Mouse (Mus musculus) heart, adult 2 months (tissue): ENCODE measurements at regions not wholly inside any gene's neighbourhood (a gene's known extent, or its start where the extent isn't known, plus 50 kb on each side); places are given as distances from the start of the nearest gene placed in this dataset.
A peak's percentile ranks its signal among the peaks of the same experiment; 100 is the strongest.

Experiments
- DNase-seq, 2 experiments: peaks; one replicate each; pipeline ENCODE4 v3.0.0; 2021
- H3K27ac ChIP-seq: fragments of 200-600 bp; 2 replicates; pipeline ENCODE4 v1.8.1; 2022
- H3K27me3 ChIP-seq: fragments of 200-500 bp; 2 replicates; pipeline ENCODE4 v1.6.1; 2012; ENCODE audit warnings: mild to moderate bottlenecking, low read length, inconsistent platforms, mixed read lengths; ENCODE audit not compliant: control insufficient read depth, insufficient read depth
- H3K36me3 ChIP-seq: fragments of 200-500 bp; 2 replicates; pipeline ENCODE4 v1.6.1; 2012; ENCODE audit warnings: low read length, inconsistent platforms; ENCODE audit not compliant: control insufficient read depth, insufficient read depth
- H3K4me1 ChIP-seq: fragments of 200-500 bp; 2 replicates; pipeline ENCODE4 v1.6.1; 2011; ENCODE audit warnings: low read length; ENCODE audit not compliant: control insufficient read depth, insufficient read depth
- H3K4me3 ChIP-seq: fragments of 200-600 bp; 2 replicates; pipeline ENCODE4 v1.8.1; 2022
- H3K79me2 ChIP-seq: fragments of 200-500 bp; replicated peaks from 2 replicates; pipeline ENCODE4 v1.6.1; 2012; ENCODE audit warnings: mild to moderate bottlenecking, inconsistent platforms, low read length, moderate library complexity, mixed read lengths; ENCODE audit not compliant: control insufficient read depth, insufficient read depth
- H3K9ac ChIP-seq: fragments of 200-500 bp; 2 replicates; pipeline ENCODE4 v1.6.1; 2012; ENCODE audit warnings: low read depth, mild to moderate bottlenecking, control low read depth, inconsistent platforms, low read length, mixed read lengths
- CTCF ChIP-seq: fragments of 200-600 bp; IDR thresholded peaks from 2 replicates; pipeline ENCODE4 v1.8.1; 2022; ENCODE audit warnings: antibody characterized with exemption, mild to moderate bottlenecking, moderate library complexity
- EP300 ChIP-seq: fragments of 200-500 bp; IDR thresholded peaks from 2 replicates; pipeline ENCODE4 v1.6.1; 2011; ENCODE audit warnings: low read depth, low read length, control low read depth; ENCODE audit not compliant: insufficient read depth
- POLR2A ChIP-seq: fragments of 200-500 bp; IDR thresholded peaks from 2 replicates; pipeline ENCODE4 v1.6.1; 2011; ENCODE audit warnings: mild to moderate bottlenecking, low read depth, low read length, control low read depth; ENCODE audit not compliant: insufficient read depth
- WGBS: fragments of 180-500 bp; shearing (Covaris S2); methylation state at CpG from one replicate; pipeline ENCODE4 v1.1.7; 2018; 5-methylcytosine and 5-hydroxymethylcytosine counted together
- intact Hi-C: fragments of 180-260 bp; cut with DNase I; formaldehyde crosslinking; loops from one replicate; pipeline ENCODE4 v1.15.1; 2025

DNA sequence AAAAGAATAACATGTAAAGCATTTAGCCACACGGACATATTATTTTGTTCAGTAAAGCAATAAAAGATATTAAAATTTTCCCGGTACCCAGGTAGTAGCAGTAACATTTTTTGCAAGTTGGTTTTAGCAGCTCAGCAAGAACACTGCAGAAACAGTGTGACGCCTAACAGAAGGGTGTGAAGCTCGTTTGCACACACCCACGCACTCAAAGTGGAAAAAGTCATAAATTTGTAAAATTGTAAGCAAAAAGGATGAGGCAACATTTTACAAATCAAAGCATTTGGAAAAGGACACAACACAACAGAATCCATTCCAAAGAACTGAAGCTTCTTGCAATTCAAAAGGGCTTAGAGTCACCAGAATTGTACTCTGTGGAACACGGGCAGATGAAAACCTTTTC is 1053.6 kb upstream of the Celf2 start:
- H3K36me3 ChIP-seq = no peaks in the 10 kb centered on the region
- no peak overlapping the region for H3K4me3 ChIP-seq
- no peak overlapping the region for H3K27ac ChIP-seq
- H3K79me2 ChIP-seq = no peaks in the 10 kb centered on the region
- DNase-seq = no peak
- intact Hi-C loops = no loop called here
- H3K27me3 ChIP-seq = no peaks in the 10 kb centered on the region
- 65% methylated on average over 6 of the region's 6 CpGs for WGBS
- no peak for TF ChIP-seq POLR2A
- TF ChIP-seq CTCF = no peak
- TF ChIP-seq EP300 = no peak
- no peak overlapping the region for H3K9ac ChIP-seq
- no peaks in the 10 kb centered on the region for H3K4me1 ChIP-seq

DNA sequence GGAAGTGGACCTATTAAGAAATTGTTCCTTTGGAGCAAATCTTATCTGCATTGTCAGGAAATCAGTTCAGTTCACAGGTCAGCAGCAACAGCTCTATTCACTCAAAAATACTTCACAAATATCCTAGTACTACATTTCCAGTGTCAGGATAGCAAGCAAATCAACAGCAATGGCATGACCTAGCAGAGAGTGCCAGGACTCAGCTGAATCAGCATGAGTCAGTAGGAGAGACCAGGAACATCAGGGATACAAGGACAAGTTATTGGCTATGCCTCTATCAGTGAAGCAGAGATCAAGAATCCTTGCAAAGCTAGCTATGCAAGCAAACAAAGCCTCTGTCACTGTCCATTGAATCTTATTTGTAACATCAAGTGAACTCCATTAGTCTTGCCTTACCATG is 1036.8 kb upstream of the Celf2 start:
- no peaks in the 10 kb centered on the region for H3K36me3 ChIP-seq
- intact Hi-C loops = no loop called here
- no peak for TF ChIP-seq CTCF

DNA sequence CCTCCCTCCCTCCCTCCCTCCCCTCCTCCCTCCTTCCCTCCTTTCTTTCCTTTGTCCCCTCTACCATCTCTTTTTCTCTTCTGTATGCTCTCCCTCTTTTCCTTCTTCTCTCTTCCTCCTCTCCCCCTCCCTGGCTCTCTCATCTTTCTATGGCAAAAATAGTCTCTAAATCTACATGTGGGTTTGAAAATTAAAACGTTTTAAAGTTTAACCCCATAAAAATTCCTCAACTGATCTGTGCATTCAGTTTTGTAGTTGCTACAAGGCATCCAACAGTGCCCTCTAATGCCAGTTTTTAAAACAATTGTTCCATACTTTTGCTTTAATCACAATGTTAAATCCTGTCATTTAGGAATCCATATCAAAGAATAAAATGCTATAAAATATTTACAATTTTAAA is 1027.5 kb upstream of the Celf2 start:
- intact Hi-C loops = no loop called here
- no peaks in the 10 kb centered on the region for H3K4me1 ChIP-seq
- DNase-seq = no peak
- WGBS = 14% methylated on average over 1 of the region's 1 CpGs
- H3K9ac ChIP-seq = no peak overlapping the region
- H3K27ac ChIP-seq = no peak overlapping the region
- no peaks in the 10 kb centered on the region for H3K36me3 ChIP-seq
- no peak overlapping the region for H3K4me3 ChIP-seq
- H3K79me2 ChIP-seq = no peaks in the 10 kb centered on the region
- no peaks in the 10 kb centered on the region for H3K27me3 ChIP-seq
- TF ChIP-seq POLR2A = no peak
- 0 out of 2 replicates have a peak, but pooled peaks have one; percentile 22 for TF ChIP-seq CTCF

More for the DNA sequence above, 1036.8 kb upstream of the Celf2 start:
- Histone ChIP-seq H3K4me1 (no peaks in the 10 kb centered on the region), H3K79me2 (no peaks in the 10 kb centered on the region), H3K4me3 (no peak overlapping the region), H3K9ac (no peak overlapping the region), H3K27me3 (no peaks in the 10 kb centered on the region), H3K27ac (no peak overlapping the region)
- no peak for DNase-seq

DNA sequence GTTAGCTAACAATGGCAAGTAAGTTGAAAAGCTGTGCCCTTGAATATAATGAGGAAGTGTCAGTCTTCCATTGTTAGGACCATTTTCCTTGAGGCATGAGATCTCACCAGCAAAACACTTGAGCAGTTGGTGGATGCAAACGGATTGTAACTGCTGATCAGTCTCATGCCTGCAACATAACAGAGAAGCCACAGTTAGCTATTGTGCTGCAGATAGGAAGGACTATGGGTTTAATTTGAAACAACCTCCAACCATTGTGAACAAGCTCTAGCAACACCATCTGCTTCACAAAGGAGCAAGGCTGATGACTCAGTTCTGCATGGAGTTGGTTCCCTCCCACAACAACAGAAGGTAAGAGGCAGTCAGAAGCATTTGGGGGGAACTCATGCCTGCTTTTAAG is 989.1 kb upstream of the Celf2 start:
- no peak overlapping the region for H3K27ac ChIP-seq
- TF ChIP-seq CTCF (no peak), POLR2A (no peak), EP300 (no peak)

DNA sequence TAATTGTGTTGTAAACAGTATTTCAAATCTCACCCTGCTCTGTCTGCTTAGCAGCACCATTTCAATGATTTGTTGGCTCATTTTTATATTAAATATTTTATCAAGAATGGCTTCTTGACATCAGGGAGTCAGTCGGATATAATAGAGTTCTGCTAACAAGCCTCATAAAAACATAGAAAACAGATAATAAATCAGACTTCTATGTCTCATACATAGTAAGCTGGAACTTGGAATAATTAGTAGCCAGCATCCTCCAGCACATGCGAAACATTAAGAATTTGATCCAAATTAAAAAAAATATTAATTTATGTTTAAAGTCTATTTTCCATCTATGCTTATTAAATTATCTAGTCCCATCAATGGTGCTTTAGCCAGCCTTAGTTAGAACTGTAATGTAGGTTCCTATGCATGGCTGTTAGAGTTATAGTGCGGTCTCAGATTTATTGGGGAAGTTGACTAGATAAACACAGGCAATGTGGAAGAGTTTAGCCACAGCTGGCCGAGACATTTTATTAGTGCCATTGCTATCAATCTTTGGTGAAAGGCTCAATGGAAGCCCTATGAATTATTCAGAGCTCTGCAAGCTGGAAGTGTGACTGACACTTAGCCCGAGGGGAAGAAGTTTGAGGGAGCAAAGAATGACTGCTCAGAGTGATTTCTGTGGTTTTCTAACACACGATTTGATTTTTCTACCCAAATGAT is 968.6 kb upstream of the Celf2 start:
- 66% methylated on average over 6 of the region's 6 CpGs for WGBS
- H3K27ac ChIP-seq = no peak overlapping the region
- intact Hi-C loops = no loop called here
- no peaks in the 10 kb centered on the region for H3K4me1 ChIP-seq
- no peak overlapping the region for H3K9ac ChIP-seq
- TF ChIP-seq POLR2A (no peak), CTCF (no peak), EP300 (no peak)
- no peak overlapping the region for H3K4me3 ChIP-seq
- H3K36me3 ChIP-seq = no peaks in the 10 kb centered on the region
- H3K27me3 ChIP-seq = no peaks in the 10 kb centered on the region
- DNase-seq = no peak
- no peaks in the 10 kb centered on the region for H3K79me2 ChIP-seq

More for the DNA sequence above, 989.1 kb upstream of the Celf2 start:
- Histone ChIP-seq H3K9ac (no peak overlapping the region), H3K4me3 (no peak overlapping the region), H3K4me1 (no peaks in the 10 kb centered on the region), H3K36me3 (no peaks in the 10 kb centered on the region), H3K27me3 (no peaks in the 10 kb centered on the region), H3K79me2 (no peaks in the 10 kb centered on the region)
- intact Hi-C loops = no loop called here
- WGBS = 18% methylated on average over 1 of the region's 1 CpGs
- DNase-seq = no peak

DNA sequence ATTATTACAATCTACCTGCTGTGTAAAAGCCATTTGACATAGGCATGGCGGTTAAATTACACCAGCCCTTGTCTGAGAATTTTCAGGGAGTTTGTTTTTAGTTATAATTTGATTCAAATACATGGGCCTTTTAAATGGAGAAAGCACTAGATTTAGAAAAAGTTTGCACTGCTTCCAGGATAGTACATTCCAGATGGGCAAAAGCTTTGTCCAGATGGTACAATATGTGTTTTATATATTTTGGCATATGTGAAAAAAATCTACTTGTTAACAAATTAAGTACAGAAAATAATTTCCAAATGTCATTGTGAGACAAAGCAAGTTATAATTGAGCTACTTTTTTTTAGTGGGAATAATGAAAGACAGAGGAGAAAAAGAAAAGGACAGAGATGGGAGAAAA is 961.2 kb upstream of the Celf2 start:
- Histone ChIP-seq H3K79me2 (no peaks in the 10 kb centered on the region), H3K9ac (no peak overlapping the region), H3K36me3 (no peaks in the 10 kb centered on the region), H3K27me3 (no peaks in the 10 kb centered on the region), H3K27ac (no peak overlapping the region), H3K4me1 (no peaks in the 10 kb centered on the region), H3K4me3 (no peak overlapping the region)
- intact Hi-C loops = no loop called here
- WGBS = 87% methylated on average over 1 of the region's 1 CpGs
- no peak for DNase-seq
- no peak for TF ChIP-seq CTCF
- TF ChIP-seq EP300 = no peak
- no peak for TF ChIP-seq POLR2A
